ENCODE assay signal across 8 mouse cellular contexts in the genomic region with DNA sequence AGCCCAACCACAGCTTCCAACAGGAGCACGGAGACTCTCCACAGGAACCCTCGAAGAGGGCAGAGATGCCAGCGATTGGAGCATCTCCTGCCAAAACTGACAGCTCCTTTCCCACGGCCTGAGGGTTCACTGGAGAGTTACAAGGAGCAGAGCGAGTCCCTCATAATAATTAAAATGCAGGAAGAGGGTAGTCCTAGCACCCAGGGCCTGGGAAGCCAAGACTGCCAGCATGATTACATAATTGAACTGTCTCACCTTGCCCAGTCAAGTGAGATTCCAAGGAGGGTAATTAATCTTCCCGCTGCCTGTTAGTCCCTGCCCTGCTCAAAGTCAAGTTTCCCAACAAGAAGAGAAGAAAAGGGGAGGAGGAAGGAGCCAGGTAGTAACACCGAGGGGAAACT.
DNase-seq lines count a peak whose midpoint lies in the region; ATAC-seq and TF ChIP-seq lines count a peak whose summit lies in the region.

No protein-coding gene starts in this region.

- TF ChIP-seq CTCF in heart, adult 2 months (IDR thresholded peaks at IDR 0.05), result no peak

- TF ChIP-seq EP300 in heart, adult 2 months (IDR thresholded peaks at IDR 0.05; ENCODE audit: insufficient read depth, low read depth, low read length), result no peak

- H3K4me3 ChIP-seq in forebrain, embryonic 11.5 days (ENCODE audit: low read depth, low read length), result no peak overlapping the region
- no peak overlapping the region for H3K4me3 ChIP-seq in forebrain, embryonic 15.5 days
- no peak overlapping the region for H3K4me3 ChIP-seq in intestine, embryonic 15.5 days (replicated peaks)
- H3K4me3 ChIP-seq in midbrain, embryonic 10.5 days, result no peak overlapping the region
- H3K4me3 ChIP-seq in heart, adult 2 months, result no peak overlapping the region
- no peak overlapping the region for H3K4me3 ChIP-seq in liver, embryonic 12.5 days

- TF ChIP-seq POLR2A in heart, adult 2 months (IDR thresholded peaks at IDR 0.05; ENCODE audit: insufficient read depth, low read depth, low read length), result no peak

- no peaks in the 10 kb centered on the region for H3K9me3 ChIP-seq in forebrain, embryonic 11.5 days (ENCODE audit: control insufficient read depth, low read length)
- H3K9me3 ChIP-seq in forebrain, embryonic 15.5 days, result no peaks in the 10 kb centered on the region
- H3K9me3 ChIP-seq in intestine, embryonic 15.5 days, result no peaks in the 10 kb centered on the region
- no peaks in the 10 kb centered on the region for H3K9me3 ChIP-seq in midbrain, embryonic 10.5 days (replicated peaks)
- H3K9me3 ChIP-seq in liver, embryonic 12.5 days (replicated peaks), result no peaks in the 10 kb centered on the region

- H3K27me3 ChIP-seq in forebrain, embryonic 11.5 days (ENCODE audit: control insufficient read depth, insufficient read depth, low read length), result no peaks in the 10 kb centered on the region
- no peaks in the 10 kb centered on the region for H3K27me3 ChIP-seq in forebrain, embryonic 15.5 days
- no peaks in the 10 kb centered on the region for H3K27me3 ChIP-seq in intestine, embryonic 15.5 days (replicated peaks)
- H3K27me3 ChIP-seq in midbrain, embryonic 10.5 days (ENCODE audit: low read depth, poor library complexity, severe bottlenecking), result peaks cover 33% of the 10 kb centered on the region
- no peaks in the 10 kb centered on the region for H3K27me3 ChIP-seq in heart, adult 2 months (ENCODE audit: control insufficient read depth, insufficient read depth, low read length)
- peaks cover 63% of the 10 kb centered on the region for H3K27me3 ChIP-seq in liver, embryonic 12.5 days (replicated peaks)

- H3K9ac ChIP-seq in forebrain, embryonic 11.5 days (ENCODE audit: low read length), result no peak overlapping the region
- H3K9ac ChIP-seq in forebrain, embryonic 15.5 days (replicated peaks), result no peak overlapping the region
- no peak overlapping the region for H3K9ac ChIP-seq in intestine, embryonic 15.5 days
- no peak overlapping the region for H3K9ac ChIP-seq in heart, adult 2 months (ENCODE audit: low read depth, low read length)
- H3K9ac ChIP-seq in liver, embryonic 12.5 days, result no peak overlapping the region

- intact Hi-C loops in heart, adult 2 months (cut with DNase I), result loop anchor here (5.0 to 10.0 kb wide), 2 partner anchors 268 to 1810 kb away; no protein-coding TSS in a partner anchor

- peak; percentile 55 for DNase-seq in forebrain, embryonic 11.5 days (ENCODE audit: low spot score)
- peak; percentile 84 for DNase-seq in cerebellum, adult 9-11 months
- no peak for DNase-seq in midbrain, embryonic 10.5 days (ENCODE audit: low spot score)
- DNase-seq in spleen, postnatal 36 days (ENCODE audit: low spot score in 2 of 2), result no peak
- DNase-seq in heart, adult 2 months, result no peak

- peaks cover 11% of the 10 kb centered on the region for H3K4me1 ChIP-seq in forebrain, embryonic 11.5 days (replicated peaks; ENCODE audit: control insufficient read depth, insufficient read depth, low read length)
- peaks cover 22% of the 10 kb centered on the region for H3K4me1 ChIP-seq in forebrain, embryonic 15.5 days
- 0 out of 2 replicates have a peak, but pooled peaks cover 6% of the 10 kb centered on the region for H3K4me1 ChIP-seq in intestine, embryonic 15.5 days (replicated peaks)
- peaks cover 23% of the 10 kb centered on the region for H3K4me1 ChIP-seq in midbrain, embryonic 10.5 days
- H3K4me1 ChIP-seq in heart, adult 2 months (ENCODE audit: control insufficient read depth, insufficient read depth, low read length), result no peaks in the 10 kb centered on the region
- H3K4me1 ChIP-seq in liver, embryonic 12.5 days, result 0 out of 2 replicates have a peak, but pooled peaks cover 3% of the 10 kb centered on the region

- no peak overlapping the region for H3K27ac ChIP-seq in forebrain, embryonic 11.5 days (ENCODE audit: low read depth, low read length)
- H3K27ac ChIP-seq in forebrain, embryonic 15.5 days (replicated peaks), result no peak overlapping the region
- no peak overlapping the region for H3K27ac ChIP-seq in intestine, embryonic 15.5 days
- peak overlapping the region; percentile 67 for H3K27ac ChIP-seq in midbrain, embryonic 10.5 days (replicated peaks)
- no peak overlapping the region for H3K27ac ChIP-seq in heart, adult 2 months
- H3K27ac ChIP-seq in liver, embryonic 12.5 days, result no peak overlapping the region

- no peak overlapping the region for H3K4me2 ChIP-seq in forebrain, embryonic 11.5 days (ENCODE audit: low read depth, low read length, severe bottlenecking)
- no peak overlapping the region for H3K4me2 ChIP-seq in forebrain, embryonic 15.5 days (replicated peaks)
- H3K4me2 ChIP-seq in intestine, embryonic 15.5 days (replicated peaks), result no peak overlapping the region
- no peak overlapping the region for H3K4me2 ChIP-seq in liver, embryonic 12.5 days

- 9% methylated on average over 7 of the region's 7 CpGs for WGBS in forebrain, embryonic 11.5 days
- WGBS in forebrain, embryonic 15.5 days, result 14% methylated on average over 7 of the region's 7 CpGs
- WGBS in intestine, embryonic 15.5 days, result 52% methylated on average over 7 of the region's 7 CpGs
- WGBS in midbrain, embryonic 10.5 days, result 17% methylated on average over 7 of the region's 7 CpGs
- WGBS in heart, adult 2 months, result 67% methylated on average over 7 of the region's 7 CpGs
- WGBS in liver, embryonic 12.5 days (ENCODE audit: insufficient replicate concordance), result 31% methylated on average over 7 of the region's 7 CpGs

- no peaks in the 10 kb centered on the region for H3K36me3 ChIP-seq in forebrain, embryonic 11.5 days (ENCODE audit: control insufficient read depth, insufficient read depth, low read length)
- H3K36me3 ChIP-seq in forebrain, embryonic 15.5 days, result no peaks in the 10 kb centered on the region
- H3K36me3 ChIP-seq in intestine, embryonic 15.5 days, result no peaks in the 10 kb centered on the region
- no peaks in the 10 kb centered on the region for H3K36me3 ChIP-seq in midbrain, embryonic 10.5 days
- no peaks in the 10 kb centered on the region for H3K36me3 ChIP-seq in heart, adult 2 months (ENCODE audit: control insufficient read depth, insufficient read depth, low read length)
- H3K36me3 ChIP-seq in liver, embryonic 12.5 days, result no peaks in the 10 kb centered on the region

- peak; percentile 8; the same call in 1 of the 2 replicates for ATAC-seq in forebrain, embryonic 11.5 days (replicated peaks; ENCODE audit: low FRiP score)
- ATAC-seq in forebrain, embryonic 15.5 days (replicated peaks), result no peak
- ATAC-seq in intestine, embryonic 15.5 days, result peak; percentile 42
- no peak for ATAC-seq in liver, embryonic 12.5 days

- no peaks in the 10 kb centered on the region for H3K79me2 ChIP-seq in heart, adult 2 months (replicated peaks; ENCODE audit: control insufficient read depth, insufficient read depth, low read length)

Comparison
In these comparisons a context has a peak if more than half of its experiments do, and no peak if none do; other contexts are left out.
1. ATAC-seq: peak in forebrain, embryonic 11.5 days (single experiment) and intestine, embryonic 15.5 days (single experiment); none in forebrain, embryonic 15.5 days (single experiment) and liver, embryonic 12.5 days (single experiment).
2. DNase-seq: peak in forebrain, embryonic 11.5 days (single experiment) and cerebellum, adult 9-11 months (single experiment); none in midbrain, embryonic 10.5 days (single experiment), spleen, postnatal 36 days (0 of 2) and heart, adult 2 months (0 of 2).